Mouse (Mus musculus) limb, embryonic 15.5 days (tissue): ENCODE results near the gene Zfp239. TPM values are rescaled to one million over a fixed set of nuclear protein-coding genes. Genes with fewer than 3 reads are reported as not detected.

Experiments
- ATAC-seq: fragments of 200-750 bp; cut with Nextera tagmentation; 2 replicates; pipeline ENCODE4 v1.8.0; 2017; ENCODE audit warnings: low read depth, moderate TSS enrichment; ENCODE audit not compliant: insufficient number of reproducible peaks, low FRiP score, low TSS enrichment
- H3K27ac ChIP-seq: fragments of 300-500 bp; sonication (generic); 2 replicates; pipeline ENCODE4 v1.5.1; 2015; ENCODE audit warnings: moderate library complexity, mild to moderate bottlenecking, inconsistent platforms
- H3K27me3 ChIP-seq: fragments of 300-500 bp; sonication (generic); 2 replicates; pipeline ENCODE4 v1.6.1; 2015; ENCODE audit warnings: inconsistent platforms
- H3K36me3 ChIP-seq: fragments of 300-500 bp; sonication (generic); 2 replicates; pipeline ENCODE4 v1.6.1; 2015; ENCODE audit warnings: inconsistent platforms
- H3K4me1 ChIP-seq: fragments of 300-500 bp; sonication (generic); 2 replicates; pipeline ENCODE4 v1.6.1; 2015; ENCODE audit warnings: inconsistent platforms
- H3K4me2 ChIP-seq: fragments of 300-500 bp; sonication (generic); 2 replicates; pipeline ENCODE4 v1.6.1; 2015; ENCODE audit warnings: mild to moderate bottlenecking, inconsistent platforms
- H3K4me3 ChIP-seq: fragments of 300-500 bp; sonication (generic); 2 replicates; pipeline ENCODE4 v1.5.1; 2015; ENCODE audit warnings: mild to moderate bottlenecking, inconsistent platforms
- H3K9ac ChIP-seq: fragments of 300-500 bp; sonication (generic); 2 replicates; pipeline ENCODE4 v1.6.1; 2015; ENCODE audit warnings: inconsistent platforms
- H3K9me3 ChIP-seq: fragments of 300-500 bp; sonication (generic); 2 replicates; pipeline ENCODE4 v1.6.1; 2016; ENCODE audit warnings: inconsistent platforms
- WGBS: fragments of 180-500 bp; shearing (Covaris S2); methylation state at CpG from one replicate; pipeline ENCODE4 v1.1.7; 2015; 5-methylcytosine and 5-hydroxymethylcytosine counted together
- polyA plus RNA-seq: library from polyadenylated mRNA; unstranded; fragments of >200 nt; fragmentation: Nextera tagmentation; extraction: Ambion mirVana; gene quantifications from 2 replicates; pipeline ENCODE4 v1.2.1, GENCODE M21; 2015

Gene Zfp239
- polyA plus RNA-seq, 1 experiment from 2014 or later: 11.0 TPM

DNA sequence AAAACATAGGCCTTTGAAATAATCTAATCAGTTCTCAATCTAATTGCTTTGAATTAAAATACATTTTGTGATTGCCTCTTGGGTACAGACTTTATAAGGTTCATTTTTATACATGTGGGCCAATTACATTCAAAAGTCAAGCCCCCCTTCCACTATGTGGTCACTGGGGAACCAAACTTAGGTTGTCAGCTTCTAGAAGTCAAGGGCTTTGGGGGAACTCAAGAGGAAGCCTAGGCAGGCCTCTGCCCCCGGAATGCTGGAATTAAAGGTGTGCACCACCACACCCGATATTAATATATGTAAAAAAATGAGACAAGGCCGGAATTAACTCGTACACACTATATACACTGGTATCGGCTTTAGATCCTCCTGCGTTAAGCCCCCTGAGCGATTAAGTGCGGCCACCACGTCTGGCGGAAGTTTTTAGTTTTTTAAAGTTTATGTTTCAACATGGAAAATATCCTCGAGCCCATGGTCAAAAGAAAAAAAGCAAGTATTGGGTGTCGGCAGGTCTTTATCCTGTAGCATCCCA lies 54.4 kb downstream of the Zfp239 start:
- no peaks in the 10 kb centered on the region for H3K36me3 ChIP-seq
- peak overlapping the region; percentile 97 for H3K27ac ChIP-seq
- WGBS: 2% methylated on average over 12 of the region's 12 CpGs
- peak overlapping the region; percentile 66 for H3K4me3 ChIP-seq
- H3K9me3 ChIP-seq: no peaks in the 10 kb centered on the region
- peak overlapping the region; percentile 67 for H3K9ac ChIP-seq
- H3K27me3 ChIP-seq: no peaks in the 10 kb centered on the region
- no peak for ATAC-seq
- H3K4me1 ChIP-seq: peaks cover 28% of the 10 kb centered on the region
- H3K4me2 ChIP-seq: peak overlapping the region; percentile 67

DNA sequence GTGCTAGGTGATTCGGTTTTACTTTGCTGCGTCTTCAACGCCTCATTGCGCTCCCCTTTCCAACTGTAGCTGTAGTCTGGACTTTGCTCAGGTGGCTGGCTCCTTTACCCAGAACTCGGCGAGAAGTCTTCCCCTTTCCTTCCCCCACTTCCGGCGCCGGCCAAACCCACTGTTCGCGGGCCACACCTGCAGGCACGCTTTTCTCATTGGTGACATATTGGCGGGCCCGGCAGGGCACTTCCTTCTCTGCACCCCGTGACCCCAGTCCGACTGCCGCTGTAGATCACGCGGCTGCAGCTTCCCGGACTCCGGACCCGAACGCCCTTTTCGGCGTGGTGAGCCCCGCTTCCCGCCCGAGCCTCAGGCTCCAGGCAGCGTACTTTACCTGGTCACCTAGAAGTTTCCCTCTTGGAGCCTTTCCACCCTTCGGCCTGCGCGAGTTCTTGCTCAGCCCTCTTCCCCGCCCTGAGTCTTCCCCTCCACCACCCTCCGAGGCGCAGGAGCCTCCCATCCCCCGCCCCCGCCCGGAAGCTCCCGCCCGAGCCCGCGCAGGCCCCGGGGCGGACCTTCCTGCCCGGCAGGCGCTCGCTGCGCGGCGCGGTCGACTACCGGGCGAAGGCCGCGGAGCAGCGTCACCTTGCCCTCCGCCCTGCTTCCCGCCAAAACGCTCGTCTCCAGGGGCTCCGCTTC lies 55.0 kb downstream of the Zfp239 start:
- Histone ChIP-seq H3K36me3 (peaks cover 4% of the 10 kb centered on the region; the same call in 1 of the 2 replicates), H3K9me3 (no peaks in the 10 kb centered on the region), H3K4me1 (peaks cover 28% of the 10 kb centered on the region), H3K9ac (peak overlapping the region; percentile 67), H3K4me2 (peak overlapping the region; percentile 67), H3K4me3 (peak overlapping the region; percentile 66), H3K27me3 (no peaks in the 10 kb centered on the region), H3K27ac (peak overlapping the region; percentile 97)
- 1% methylated on average over 62 of the region's 62 CpGs for WGBS
- ATAC-seq: peak; percentile 89

DNA sequence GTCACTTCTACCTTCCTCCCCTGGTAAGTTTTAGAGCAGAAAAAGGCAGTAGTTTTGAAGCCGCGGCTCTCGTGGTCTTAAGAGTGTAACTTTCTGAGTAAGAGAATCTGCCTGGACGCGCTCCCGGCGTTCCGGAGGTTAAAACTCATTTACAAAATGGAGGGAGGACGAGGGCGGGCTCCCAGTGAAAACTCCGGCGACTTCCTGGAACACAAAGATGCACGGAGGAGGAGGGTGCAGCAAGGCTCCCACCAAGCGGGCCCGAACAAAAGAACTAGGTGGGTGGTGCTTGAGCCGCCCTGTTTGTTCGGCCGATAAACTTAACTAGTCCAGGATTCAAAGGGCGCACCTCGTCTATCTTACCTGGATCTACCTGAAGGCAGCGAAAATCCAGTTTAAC lies 55.7 kb downstream of the Zfp239 start:
- Histone ChIP-seq H3K4me1 (peaks cover 28% of the 10 kb centered on the region), H3K27ac (peak overlapping the region; percentile 97), H3K4me2 (peak overlapping the region; percentile 67), H3K4me3 (peak overlapping the region; percentile 66), H3K36me3 (peaks cover 4% of the 10 kb centered on the region; the same call in 1 of the 2 replicates), H3K27me3 (no peaks in the 10 kb centered on the region), H3K9ac (peak overlapping the region; percentile 67), H3K9me3 (no peaks in the 10 kb centered on the region)
- WGBS: under 1% methylated on average over 21 of the region's 21 CpGs
- ATAC-seq: no peak

DNA sequence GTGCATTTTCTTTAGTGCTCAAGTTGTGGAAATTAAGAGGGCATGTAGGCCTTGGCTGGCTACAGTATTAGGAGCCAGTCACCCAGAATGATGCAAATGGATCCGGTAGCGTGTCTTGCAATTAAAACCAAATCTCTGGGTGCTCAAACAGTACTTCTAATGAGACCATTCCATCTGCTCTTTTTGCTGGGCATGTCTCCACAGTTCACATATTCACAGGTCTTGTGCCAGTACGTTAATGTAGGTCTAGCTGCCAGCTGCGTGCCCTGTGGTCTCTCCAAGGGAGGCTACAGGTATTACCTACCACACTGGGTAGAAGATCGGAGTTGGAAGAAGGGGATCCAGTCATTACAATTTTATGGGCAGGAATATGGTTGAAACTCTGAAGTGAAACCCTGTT lies 56.1 kb downstream of the Zfp239 start:
- 12% methylated on average over 5 of the region's 5 CpGs for WGBS
- peak overlapping the region; percentile 66 for H3K4me3 ChIP-seq
- no peaks in the 10 kb centered on the region for H3K27me3 ChIP-seq
- H3K4me2 ChIP-seq: peak overlapping the region; percentile 67
- no peaks in the 10 kb centered on the region for H3K9me3 ChIP-seq
- no peak for ATAC-seq
- peak overlapping the region; percentile 97 for H3K27ac ChIP-seq
- peak overlapping the region; percentile 67 for H3K9ac ChIP-seq
- peaks cover 4% of the 10 kb centered on the region; the same call in 1 of the 2 replicates for H3K36me3 ChIP-seq
- H3K4me1 ChIP-seq: peaks cover 28% of the 10 kb centered on the region

DNA sequence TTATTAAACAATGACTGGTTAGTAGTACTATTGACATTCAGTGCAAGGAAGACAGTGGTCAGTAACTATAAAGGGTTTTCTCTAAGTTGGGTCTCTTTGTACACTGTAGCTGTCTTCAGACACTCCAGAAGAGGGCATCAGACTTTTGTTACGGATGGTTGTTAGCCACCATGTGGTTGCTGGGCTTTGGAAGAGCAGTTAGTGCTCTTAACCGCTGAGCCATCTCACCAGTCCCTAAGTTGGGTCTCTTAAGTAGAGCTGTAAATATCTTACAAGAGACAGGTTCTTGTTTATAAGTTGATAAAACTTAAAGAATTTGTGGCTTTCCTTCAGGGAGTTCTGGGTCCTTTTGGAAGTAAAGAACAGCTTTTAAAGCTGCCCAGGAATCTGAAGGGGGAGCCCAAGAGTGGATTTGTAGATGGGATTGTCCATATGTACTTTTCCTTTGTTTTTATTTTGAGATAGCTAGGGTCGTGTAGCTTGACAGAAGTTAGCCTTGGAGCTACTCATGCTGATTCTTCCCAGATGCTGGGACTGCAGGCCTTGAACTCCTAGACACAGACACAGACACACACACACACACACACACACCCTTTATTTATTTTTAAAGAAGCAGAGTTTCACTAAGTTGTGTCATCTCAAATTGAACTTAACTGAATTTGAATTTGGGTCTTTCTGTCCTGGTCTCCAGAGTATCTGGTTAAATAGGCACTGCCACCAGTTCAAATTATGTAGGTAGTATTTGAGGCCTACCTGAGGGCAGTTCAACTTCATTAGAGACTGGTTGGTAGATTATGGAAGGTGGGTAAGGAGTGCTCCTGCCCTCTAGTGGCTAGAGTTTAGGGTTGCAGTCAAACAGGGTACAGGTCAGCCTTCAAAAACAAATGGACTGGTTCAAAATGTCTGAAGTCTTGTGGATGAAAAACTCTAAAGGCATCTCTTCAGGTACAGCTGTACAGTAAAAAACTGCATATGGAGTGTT lies 59.0 kb downstream of the Zfp239 start:
- no peak overlapping the region for H3K9ac ChIP-seq
- no peak overlapping the region for H3K4me2 ChIP-seq
- no peak overlapping the region for H3K27ac ChIP-seq
- 52% methylated on average over 3 of the region's 3 CpGs for WGBS
- no peaks in the 10 kb centered on the region for H3K9me3 ChIP-seq
- H3K36me3 ChIP-seq: peaks cover 9% of the 10 kb centered on the region
- no peak for ATAC-seq
- H3K27me3 ChIP-seq: no peaks in the 10 kb centered on the region
- H3K4me1 ChIP-seq: peaks cover 25% of the 10 kb centered on the region
- no peak overlapping the region for H3K4me3 ChIP-seq

DNA sequence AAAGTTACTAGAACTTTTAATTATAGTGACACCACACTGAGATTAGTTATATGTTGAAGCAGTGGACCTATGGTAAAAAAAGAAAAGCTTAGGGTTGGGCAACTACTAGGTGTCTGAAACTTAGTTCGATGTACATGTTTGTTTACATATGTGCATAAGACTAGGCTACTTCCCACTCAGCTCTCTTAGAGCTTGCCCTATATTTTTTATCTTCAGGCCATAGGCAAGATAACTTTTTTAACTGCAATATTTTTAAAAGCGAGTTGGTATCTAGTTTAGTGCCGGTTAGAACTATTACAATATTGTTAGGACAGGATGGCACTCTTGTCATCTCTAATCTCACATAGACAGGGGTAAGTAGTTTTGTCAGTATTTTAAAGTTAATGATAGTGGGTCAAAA lies 60.1 kb downstream of the Zfp239 start:
- Histone ChIP-seq H3K4me3 (no peak overlapping the region), H3K4me2 (no peak overlapping the region), H3K9ac (no peak overlapping the region), H3K9me3 (no peaks in the 10 kb centered on the region), H3K4me1 (peaks cover 20% of the 10 kb centered on the region), H3K36me3 (peaks cover 19% of the 10 kb centered on the region), H3K27ac (no peak overlapping the region), H3K27me3 (no peaks in the 10 kb centered on the region)
- 95% methylated on average over 3 of the region's 3 CpGs for whole genome bisulfite sequencing
- ATAC-seq: no peak

Other genes with a start within 250 kb of the Zfp239 start
- gene Zfp637, start 20.9 kb upstream of the Zfp239 start, polyA plus RNA-seq: 131 and 134 TPM in 2 replicates
- 627 and 632 TPM in 2 replicates for gene Hnrnpf, start 38.2 kb downstream of the Zfp239 start, polyA plus RNA-seq
- 3.4 and 4.3 TPM in 2 replicates for gene Fxyd4, start 75.6 kb downstream of the Zfp239 start, polyA plus RNA-seq
- gene Rasgef1a, start 149.3 kb downstream of the Zfp239 start, polyA plus RNA-seq: 0.14 and 0.17 TPM in 2 replicates